Mouse (Mus musculus) T-helper 1 cell (primary cell): ENCODE measurements around the gene Greb1.

Experiments
- in situ Hi-C: fragments of 300-600 bp; cut with MboI, MseI; formaldehyde crosslinking; loops from one replicate; pipeline ENCODE4 v1.15.1; 2025; ENCODE audit warnings: high pct_unique_total_duplicates

The Greb1 gene

GRCm38 (mm10) chr12:16805511-16805910, 4.8 kb upstream of the Greb1 start:
- in situ Hi-C loops = loop anchor here (5.0 to 10.0 kb wide), 2 partner anchors 228 to 449 kb away; no protein-coding TSS in a partner anchor

DNA sequence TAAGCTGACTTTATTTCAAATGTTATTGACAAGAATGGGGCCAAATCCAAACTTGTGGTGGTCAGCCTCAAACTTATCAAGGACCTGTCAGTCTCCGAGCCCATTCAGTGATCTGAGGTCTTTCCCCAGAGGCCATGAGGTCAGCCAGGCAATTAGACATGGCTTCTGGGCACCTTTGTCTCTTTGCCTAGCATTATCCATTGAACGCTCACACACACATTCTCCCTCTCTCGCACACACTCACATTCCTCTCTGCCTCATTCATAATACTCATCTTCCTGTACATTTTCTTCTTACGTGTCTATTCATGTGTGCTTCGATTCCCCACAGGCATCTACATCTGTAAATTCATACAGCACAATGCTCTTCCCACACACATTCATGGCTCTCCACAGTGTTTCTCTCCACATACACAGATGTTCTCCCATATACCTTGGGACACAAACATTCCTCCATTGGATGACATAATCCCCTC, 3.3 kb upstream of the Greb1 start:
- in situ Hi-C loops = loop anchor here (5.0 to 10.0 kb wide), 3 partner anchors 82 to 451 kb away; no protein-coding TSS in a partner anchor

DNA sequence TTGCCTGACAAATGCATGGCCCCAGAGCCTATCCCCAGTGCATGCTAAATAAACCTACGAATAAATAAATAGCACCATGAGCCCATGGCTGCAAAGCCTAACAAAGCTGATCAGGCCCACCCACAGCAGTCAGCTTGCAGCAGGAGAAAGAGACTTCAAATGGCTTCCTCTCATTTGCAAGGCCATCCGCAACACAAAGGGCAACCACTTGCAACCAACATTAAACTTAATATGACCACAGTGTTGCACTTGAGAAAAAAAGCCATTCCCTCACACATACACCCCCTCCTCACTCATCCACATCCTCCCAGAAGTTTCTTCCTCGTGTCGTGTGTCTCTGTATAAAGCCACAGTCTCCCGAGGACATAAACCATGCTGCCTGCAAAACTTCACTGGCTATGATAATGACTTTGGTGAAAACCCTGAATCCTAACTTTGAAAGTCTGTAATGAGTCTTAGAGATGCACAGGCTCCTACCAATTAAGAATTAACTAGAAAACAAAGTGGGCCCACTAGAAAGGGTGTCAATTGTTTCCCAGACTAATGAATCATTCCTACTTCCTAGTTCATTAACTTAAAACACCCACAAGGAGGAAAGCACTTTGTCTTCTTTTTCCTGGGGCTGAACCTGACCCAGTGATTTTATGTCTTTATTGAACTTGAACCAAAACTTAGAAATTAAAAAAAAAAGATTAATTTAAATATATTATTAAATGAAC, 2.7 kb upstream of the Greb1 start:
- in situ Hi-C loops = loop anchor here (5.0 to 10.0 kb wide), 3 partner anchors 81 to 451 kb away; no protein-coding TSS in a partner anchor

DNA sequence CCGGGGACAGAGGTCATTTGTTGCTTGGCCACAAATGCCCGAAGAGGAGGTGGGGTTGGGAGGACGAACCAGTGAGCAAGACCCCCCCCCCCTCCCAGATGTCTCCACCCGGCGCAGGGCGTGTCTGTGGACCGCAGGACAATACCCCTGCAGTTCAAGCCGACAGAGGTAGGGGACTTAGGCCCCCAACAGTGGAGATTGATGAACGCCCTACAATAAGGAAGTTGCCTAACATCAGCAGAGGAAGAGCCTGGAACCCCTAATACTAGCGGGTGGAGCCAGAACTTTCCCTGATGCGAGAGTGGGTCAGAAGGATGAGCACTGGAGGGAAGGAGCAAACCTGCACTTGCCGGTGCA, 251 bp upstream of the Greb1 start:
- in situ Hi-C loops = loop anchor here (5.0 to 10.0 kb wide), 3 partner anchors 79 to 454 kb away; no protein-coding TSS in a partner anchor

GRCm38 (mm10) chr12:16799928-16800258, 793 bp downstream of the Greb1 start:
- in situ Hi-C loops = loop anchor here (5.0 to 10.0 kb wide), 3 partner anchors 78 to 455 kb away; no protein-coding TSS in a partner anchor

- in situ Hi-C loops = no loop called here
Measured at GRCm38 (mm10) chr12:16798894-16799293, 1.8 kb downstream of the Greb1 start.

- in situ Hi-C loops = no loop called here
Measured at GRCm38 (mm10) chr12:16795781-16796180, 4.9 kb downstream of the Greb1 start.

DNA sequence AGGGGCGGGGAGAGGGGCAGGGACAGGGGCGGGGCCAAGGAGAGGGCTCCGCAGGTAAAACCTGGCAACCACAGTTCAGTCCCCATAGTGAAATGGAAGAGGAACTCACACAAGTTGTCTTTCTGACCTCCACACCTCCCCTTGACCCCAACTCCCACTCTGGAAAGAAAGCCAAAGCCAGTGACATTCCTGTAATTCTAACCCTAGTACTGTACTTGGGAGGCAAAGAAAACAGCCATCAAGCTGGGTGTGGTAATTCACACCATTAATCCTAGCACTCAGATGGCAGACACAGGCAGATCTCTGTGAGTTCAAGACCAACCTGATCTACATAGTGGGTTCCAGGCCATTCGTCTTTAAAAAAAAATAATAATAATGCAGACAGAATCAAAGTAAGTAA, 7.3 kb downstream of the Greb1 start:
- in situ Hi-C loops = no loop called here

DNA sequence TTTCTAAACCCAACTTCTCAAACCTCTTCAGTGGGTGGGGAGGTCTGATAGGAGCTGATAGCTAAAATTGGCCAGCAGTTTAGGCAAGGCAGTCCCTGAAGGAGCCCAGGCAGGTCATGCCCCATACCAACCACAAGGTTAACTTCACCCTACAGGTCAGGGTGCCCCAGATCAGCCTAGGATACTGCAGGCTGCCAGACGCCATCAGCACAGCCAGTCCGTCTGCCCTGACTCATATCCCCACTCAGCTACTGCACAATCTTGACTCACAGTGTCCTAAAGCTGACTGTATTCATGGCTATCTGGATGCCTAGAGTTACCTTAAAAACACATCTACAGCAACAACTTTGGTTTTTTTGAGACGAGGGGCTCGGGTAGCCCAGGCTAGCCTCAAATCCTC, 10.2 kb downstream of the Greb1 start:
- in situ Hi-C loops = no loop called here

DNA sequence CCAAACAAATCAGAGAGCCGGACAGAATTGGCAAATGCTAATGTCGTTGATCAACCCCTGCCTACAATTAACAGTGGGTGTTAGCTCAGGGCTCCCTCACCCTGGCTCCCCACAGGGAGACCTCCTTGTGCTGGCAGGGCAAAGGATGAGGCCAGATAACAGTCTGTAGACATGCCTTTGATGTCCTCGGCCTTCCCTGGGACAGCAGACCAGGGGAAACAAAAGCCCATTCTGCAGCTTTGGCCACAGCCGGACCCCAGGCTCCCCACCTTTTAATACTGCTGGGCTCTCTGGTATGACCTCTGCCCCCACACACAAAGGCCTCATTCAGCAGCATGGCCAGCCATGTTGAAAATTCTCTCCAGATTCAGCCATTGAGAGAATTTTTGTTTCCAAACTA, 10.9 kb downstream of the Greb1 start:
- in situ Hi-C loops = no loop called here

GRCm38 (mm10) chr12:16789199-16789598, 11.5 kb downstream of the Greb1 start:
- in situ Hi-C loops = no loop called here

GRCm38 (mm10) chr12:16788600-16788999, 12.1 kb downstream of the Greb1 start:
- in situ Hi-C loops = no loop called here

DNA sequence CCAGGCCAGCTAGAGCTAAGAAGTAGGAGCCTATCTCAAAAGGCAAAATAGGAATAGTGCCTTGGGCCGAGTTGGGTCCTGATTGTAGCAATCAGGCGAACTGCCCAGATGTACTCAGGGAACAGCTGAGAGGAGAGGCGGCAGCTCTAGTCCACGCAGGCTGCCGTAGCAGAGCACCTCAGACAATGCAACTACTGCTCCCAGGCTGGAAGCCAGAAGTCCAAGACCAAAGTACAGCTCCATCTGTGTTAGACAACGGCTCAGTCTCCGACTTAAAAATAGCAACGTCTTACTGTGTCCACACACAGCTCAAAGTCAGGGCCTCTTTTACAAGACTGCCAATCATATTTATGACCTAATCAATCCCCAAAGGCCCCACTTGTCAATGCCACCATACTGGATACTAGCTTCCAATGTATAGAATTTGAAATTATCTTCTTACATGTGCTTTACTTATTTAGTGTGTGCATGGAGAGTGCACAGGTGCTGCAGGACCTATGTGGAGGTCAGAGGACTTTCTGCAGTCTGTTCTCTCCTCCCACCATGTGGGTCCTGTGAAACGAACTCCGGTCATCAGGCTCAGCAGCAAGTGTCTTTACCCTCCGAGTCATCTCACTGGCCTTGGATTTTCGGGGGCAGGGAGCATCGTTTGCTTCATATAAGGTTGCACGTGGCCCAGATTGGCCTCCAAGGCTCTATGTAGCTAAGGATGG, 19.5 kb downstream of the Greb1 start:
- in situ Hi-C loops = no loop called here

- in situ Hi-C loops = no loop called here
Measured at GRCm38 (mm10) chr12:16780320-16780719, 20.4 kb downstream of the Greb1 start.

- in situ Hi-C loops = no loop called here
Measured at GRCm38 (mm10) chr12:16779165-16779564, 21.5 kb downstream of the Greb1 start.

DNA sequence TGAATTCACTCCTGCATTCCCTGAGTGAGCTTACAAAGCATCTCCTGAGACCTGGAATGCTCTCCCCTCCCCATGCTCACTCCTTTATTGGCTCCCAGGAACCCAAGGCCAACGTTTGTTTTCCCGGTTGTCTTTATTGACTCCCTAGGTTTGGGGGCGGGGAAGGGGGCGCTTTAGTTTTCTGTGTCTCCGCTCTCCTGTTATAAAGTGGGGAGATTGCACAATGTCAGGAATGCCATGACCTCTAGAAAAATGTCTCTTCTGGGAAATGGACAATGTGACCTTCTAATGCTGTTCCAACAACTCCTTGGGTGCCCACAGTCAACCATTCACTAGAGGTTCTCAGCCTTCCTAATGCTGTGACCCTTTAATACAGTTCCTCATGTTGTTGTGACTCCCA, 22.2 kb downstream of the Greb1 start:
- in situ Hi-C loops = no loop called here

- in situ Hi-C loops = no loop called here
Measured at GRCm38 (mm10) chr12:16775351-16775750, 25.3 kb downstream of the Greb1 start.

DNA sequence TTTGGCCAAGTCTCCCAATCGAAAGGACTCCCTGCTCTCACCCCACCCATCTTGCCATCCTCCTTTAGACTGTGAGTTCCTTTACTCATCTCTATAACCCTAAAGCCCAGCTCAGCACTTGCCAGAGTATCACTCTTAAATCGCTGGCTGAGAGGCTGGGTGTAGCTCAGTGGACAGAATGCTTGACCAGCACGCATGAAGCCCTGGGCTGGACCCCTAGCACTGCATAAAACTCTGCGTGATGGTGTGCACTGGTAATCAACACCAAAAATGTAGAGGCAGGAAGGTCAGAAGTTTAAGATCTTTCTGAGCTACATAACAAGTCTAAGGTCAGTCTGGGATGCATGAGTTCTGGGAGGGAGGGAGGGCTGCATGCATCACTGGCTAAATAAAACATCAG, 26.1 kb downstream of the Greb1 start:
- in situ Hi-C loops = no loop called here

- in situ Hi-C loops = no loop called here
Measured at GRCm38 (mm10) chr12:16769601-16770165, 31.0 kb downstream of the Greb1 start.

DNA sequence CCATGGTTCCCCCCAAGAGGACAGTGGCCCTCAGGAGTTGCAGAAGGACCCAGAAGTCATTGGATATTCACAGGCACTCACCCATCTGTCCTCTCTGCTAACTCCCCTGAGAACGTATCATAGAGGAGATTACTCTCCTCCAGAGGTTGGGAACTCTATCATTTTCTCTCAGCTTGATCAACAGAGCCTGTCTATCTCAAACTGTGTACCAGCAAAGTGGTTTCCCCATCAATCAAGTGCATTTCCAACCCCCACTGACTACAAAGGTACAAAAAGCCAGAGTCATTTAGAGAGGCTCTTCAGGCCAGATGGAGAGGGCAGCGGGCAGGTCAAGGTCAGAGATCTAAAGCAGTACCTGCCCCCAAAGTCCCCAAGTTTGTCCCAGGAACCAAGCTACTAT, 32.0 kb downstream of the Greb1 start:
- in situ Hi-C loops = no loop called here

DNA sequence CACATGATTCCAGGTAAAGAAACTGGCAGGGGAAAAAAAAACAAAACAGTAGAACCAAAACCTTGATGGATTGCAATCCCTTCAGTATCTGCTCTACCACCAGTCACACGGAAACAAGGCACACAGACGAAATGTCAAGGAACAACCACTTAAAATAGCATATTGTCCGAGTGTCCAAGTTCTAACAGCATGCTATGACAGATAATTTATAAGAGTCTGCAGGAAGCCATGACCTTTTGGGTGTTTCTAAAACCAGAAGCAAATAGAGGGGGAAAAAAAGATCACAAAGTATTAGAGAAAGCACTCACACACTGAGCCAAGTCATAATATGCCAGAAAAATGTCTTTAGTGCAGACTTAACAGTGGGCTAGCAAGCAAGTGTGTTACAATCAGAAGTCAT, 32.4 kb downstream of the Greb1 start:
- in situ Hi-C loops = no loop called here

DNA sequence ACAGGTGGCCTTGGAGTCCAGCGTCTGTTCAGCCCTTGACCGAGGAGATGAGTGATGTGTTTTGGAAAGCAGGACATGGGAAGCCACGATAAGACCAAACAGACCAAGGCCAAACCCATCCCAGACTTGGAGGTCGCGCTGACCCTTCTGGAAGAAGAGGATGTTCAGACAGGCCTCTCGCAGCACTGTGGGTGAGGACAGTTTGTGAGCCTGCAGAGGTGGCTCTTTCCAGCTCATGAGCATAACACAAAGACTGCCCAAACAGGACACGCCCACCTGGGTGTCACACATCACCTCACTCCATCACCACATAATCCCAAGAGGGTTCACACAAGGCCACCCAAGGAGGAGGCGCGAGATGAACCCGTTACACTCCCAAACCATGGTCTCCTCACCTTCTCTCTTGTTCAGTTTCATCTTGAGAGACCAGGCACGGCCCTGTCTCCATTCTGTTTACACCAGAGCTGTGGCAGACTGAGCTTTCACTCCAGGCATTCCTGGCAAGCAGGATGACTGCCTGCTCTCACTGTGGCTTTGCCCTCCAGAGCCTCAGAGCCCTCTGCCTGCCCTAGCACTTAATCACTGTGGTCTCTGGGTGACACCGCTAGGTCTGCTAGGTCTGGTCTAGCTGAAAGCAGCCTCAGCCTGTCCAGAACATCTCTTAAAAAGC, 35.8 kb downstream of the Greb1 start:
- in situ Hi-C loops = no loop called here
